39 mouse cellular contexts compared by ENCODE assay signal in genomic region chr8:3685422-3685821, GRCm38 (mm10). TPM values are rescaled to one million over a fixed set of nuclear protein-coding genes. Genes with fewer than 3 reads are reported as not detected.
"Had no signal": no experiment of that assay in that cellular context is flagged by ENCODE, and none has a peak within 500 bp of the region (broad histone marks: within the 10 kb centered on the region; RNA-seq: fewer than 3 reads in every experiment).

No protein-coding gene starts in this region.

- ATAC-seq: hindbrain, postnatal 0 days; intestine, embryonic 16.5 days; liver, embryonic 12.5 days had no signal

- H3K9me3 ChIP-seq: heart, embryonic 13.5 days; heart, embryonic 15.5 days; hindbrain, embryonic 13.5 days; hindbrain, embryonic 15.5 days; kidney, embryonic 15.5 days; limb, embryonic 13.5 days; limb, embryonic 15.5 days; liver, embryonic 12.5 days had no signal

- H3K4me2 ChIP-seq: heart, embryonic 11.5 days; heart, embryonic 13.5 days; heart, embryonic 15.5 days; hindbrain, embryonic 13.5 days; hindbrain, embryonic 15.5 days; kidney, embryonic 15.5 days; limb, embryonic 13.5 days; limb, embryonic 15.5 days; liver, embryonic 12.5 days had no signal

- H3K27ac ChIP-seq: heart, adult 2 months; heart, embryonic 13.5 days; heart, embryonic 15.5 days; hindbrain, embryonic 13.5 days; hindbrain, embryonic 15.5 days; hindbrain, postnatal 0 days; kidney, embryonic 15.5 days; kidney, postnatal 0 days; limb, embryonic 13.5 days; limb, embryonic 15.5 days; liver, embryonic 12.5 days had no signal

- H3K4me3 ChIP-seq: heart, adult 2 months; heart, embryonic 13.5 days; heart, embryonic 15.5 days; hindbrain, embryonic 13.5 days; hindbrain, embryonic 15.5 days; kidney, embryonic 15.5 days; limb, embryonic 13.5 days; limb, embryonic 15.5 days; liver, embryonic 12.5 days had no signal

- H3K4me1 ChIP-seq: heart, embryonic 13.5 days; heart, embryonic 15.5 days; kidney, embryonic 15.5 days; limb, embryonic 13.5 days; limb, embryonic 15.5 days; liver, embryonic 12.5 days had no signal

- H3K27me3 ChIP-seq: heart, embryonic 13.5 days; heart, embryonic 15.5 days; hindbrain, embryonic 13.5 days; hindbrain, embryonic 15.5 days; kidney, embryonic 15.5 days; limb, embryonic 13.5 days; limb, embryonic 15.5 days had no signal

- DNase-seq: gastrocnemius, postnatal 14 days; heart, adult 2 months; heart, postnatal 14 days; heart, postnatal 36 days; kidney, adult 11 months; kidney, adult 2 months; kidney, adult 9 months; kidney, postnatal 14 days; kidney, postnatal 36 days; layer of hippocampus, adult 9-11 months; layer of hippocampus, postnatal 36 days; left cerebral cortex, postnatal 4 days had no signal

- H3K9ac ChIP-seq: heart, embryonic 13.5 days; heart, embryonic 15.5 days; hindbrain, embryonic 13.5 days; hindbrain, embryonic 15.5 days; kidney, embryonic 15.5 days; limb, embryonic 13.5 days; limb, embryonic 15.5 days; liver, embryonic 12.5 days had no signal

RNA-seq across cellular contexts. Expression of gene Fcer2a, which starts 8.6 kb away (rescaled TPM):
- total RNA-seq: gastrocnemius, adult 18-20 months; gastrocnemius, adult 8-10 months; gastrocnemius, postnatal 36 days; hematopoietic stem cell, adult 5-6 weeks; hindbrain, postnatal 0 days; layer of hippocampus, adult 18-20 months; layer of hippocampus, adult 8-10 months; layer of hippocampus, postnatal 14 days; layer of hippocampus, postnatal 36 days; left cerebral cortex, adult 18-20 months; left cerebral cortex, adult 8-10 months; left cerebral cortex, postnatal 10 days; left cerebral cortex, postnatal 25 days; left cerebral cortex, postnatal 4 days had no signal
- polyA plus RNA-seq: heart, embryonic 15.5 days; liver, embryonic 12.5 days had no signal

RNA-seq across cellular contexts. Expression of gene Fcor, which starts 13.3 kb away (rescaled TPM):
- total RNA-seq: gastrocnemius, postnatal 36 days; hematopoietic stem cell, adult 5-6 weeks had no signal

RNA-seq across cellular contexts. Expression of gene Mcemp1, which starts 19.9 kb away (rescaled TPM):
- total RNA-seq: gastrocnemius, adult 18-20 months; gastrocnemius, adult 8-10 months; gastrocnemius, postnatal 14 days; gastrocnemius, postnatal 36 days; hindbrain, postnatal 0 days; left cerebral cortex, postnatal 25 days had no signal
- polyA plus RNA-seq: heart, embryonic 11.5 days; heart, embryonic 13.5 days; limb, embryonic 13.5 days had no signal

RNA-seq across cellular contexts. Expression of gene Retn, which starts 29.9 kb away (rescaled TPM):
- total RNA-seq: hematopoietic stem cell, adult 5-6 weeks; hindbrain, postnatal 0 days had no signal
- polyA plus RNA-seq: heart, embryonic 11.5 days; heart, embryonic 13.5 days; heart, embryonic 15.5 days; heart, postnatal 0 days; hindbrain, embryonic 11.5 days; intestine, embryonic 16.5 days; limb, embryonic 11.5 days; limb, embryonic 15.5 days; liver, adult 2 months had no signal
